Comparison of ENCODE assay signal across 30 mouse cellular contexts in the genomic region with DNA sequence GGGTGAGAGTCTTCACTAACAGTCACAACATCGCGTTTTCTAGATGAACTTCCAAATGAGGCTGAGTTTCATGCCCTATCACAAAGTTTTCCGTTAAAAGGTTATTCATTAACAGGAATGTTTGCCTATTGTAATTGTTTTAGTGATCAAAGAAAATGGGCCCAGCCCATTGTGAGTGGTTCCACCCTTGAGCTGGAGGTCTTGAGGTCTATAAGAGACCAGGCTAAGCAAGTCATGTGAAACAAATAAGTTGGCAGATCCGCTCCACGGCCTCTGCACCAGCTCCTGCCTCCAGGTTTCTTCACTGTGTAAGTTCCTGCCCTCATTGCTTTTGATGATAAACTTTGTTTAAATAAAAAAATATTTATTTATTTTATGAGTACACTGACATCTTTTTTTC. TPM values are rescaled to one million over a fixed set of nuclear protein-coding genes. Genes with fewer than 3 reads are reported as not detected.
DNase-seq lines count a peak whose midpoint lies in the region; ATAC-seq and TF ChIP-seq lines count a peak whose summit lies in the region.
"Had no signal": no experiment of that assay in that cellular context is flagged by ENCODE, and none has a peak within 500 bp of the region (broad histone marks: within the 10 kb centered on the region; RNA-seq: fewer than 3 reads in every experiment).

TSS of gene Gm609 (minus strand) at position 43 of the 400 bp plus-strand sequence.

- H3K36me3 ChIP-seq in kidney, embryonic 15.5 days: no peaks in the 10 kb centered on the region
- H3K36me3 ChIP-seq in intestine, embryonic 16.5 days (ENCODE audit: control insufficient read depth, insufficient read depth, low read length): no peaks in the 10 kb centered on the region
- H3K36me3 ChIP-seq: embryonic facial prominence, embryonic 10.5 days; embryonic facial prominence, embryonic 15.5 days; forebrain, embryonic 12.5 days; heart, embryonic 12.5 days; hindbrain, embryonic 13.5 days; limb, embryonic 13.5 days; lung, embryonic 15.5 days; neural tube, embryonic 12.5 days had no signal

- ATAC-seq in kidney, embryonic 15.5 days (replicated peaks; ENCODE audit: low FRiP score): peak; percentile 99
- peak; percentile 95 for ATAC-seq in intestine, embryonic 16.5 days
- ATAC-seq: midbrain, embryonic 16.5 days had no signal

- H3K4me1 ChIP-seq in kidney, embryonic 15.5 days: no peaks in the 10 kb centered on the region
- no peaks in the 10 kb centered on the region for H3K4me1 ChIP-seq in intestine, embryonic 16.5 days (ENCODE audit: control insufficient read depth, insufficient read depth, low read length)
- H3K4me1 ChIP-seq: embryonic facial prominence, embryonic 10.5 days; embryonic facial prominence, embryonic 15.5 days; forebrain, embryonic 12.5 days; heart, embryonic 12.5 days; hindbrain, embryonic 13.5 days; limb, embryonic 13.5 days; lung, embryonic 15.5 days; neural tube, embryonic 12.5 days had no signal

- 0 out of 2 replicates have a peak within 1 kb of the TSS, but pooled peaks have one; percentile 12 for H3K4me2 ChIP-seq in kidney, embryonic 15.5 days
- no peak within 1 kb of the TSS for H3K4me2 ChIP-seq in intestine, embryonic 16.5 days (ENCODE audit: low read depth, low read length)
- H3K4me2 ChIP-seq: embryonic facial prominence, embryonic 15.5 days; forebrain, embryonic 12.5 days; heart, embryonic 12.5 days; hindbrain, embryonic 13.5 days; limb, embryonic 13.5 days; liver, embryonic 11.5 days; lung, embryonic 15.5 days; midbrain, embryonic 11.5 days; neural tube, embryonic 12.5 days had no signal

- H3K4me3 ChIP-seq in kidney, embryonic 15.5 days (replicated peaks): no peak within 1 kb of the TSS
- peak within 1 kb of the TSS; percentile 8; the same call in 1 of the 2 replicates for H3K4me3 ChIP-seq in intestine, embryonic 16.5 days (ENCODE audit: low read length)
- H3K4me3 ChIP-seq in gastrocnemius, adult 2 months: no peak within 1 kb of the TSS
- H3K4me3 ChIP-seq: embryonic facial prominence, embryonic 10.5 days; embryonic facial prominence, embryonic 15.5 days; forebrain, embryonic 12.5 days; heart, embryonic 12.5 days; hindbrain, embryonic 13.5 days; limb, embryonic 13.5 days; lung, embryonic 15.5 days; myocyte; neural tube, embryonic 12.5 days had no signal

- no peak within 1 kb of the TSS for H3K9ac ChIP-seq in kidney, embryonic 15.5 days
- H3K9ac ChIP-seq in intestine, embryonic 16.5 days (ENCODE audit: low read depth, low read length): no peak within 1 kb of the TSS
- H3K9ac ChIP-seq: embryonic facial prominence, embryonic 15.5 days; forebrain, embryonic 12.5 days; heart, embryonic 12.5 days; hindbrain, embryonic 13.5 days; limb, embryonic 13.5 days; lung, embryonic 15.5 days; neural tube, embryonic 12.5 days had no signal

- DNase-seq in kidney, postnatal 14 days: no peak
- peak; percentile 61 for DNase-seq in large intestine, adult 2 months (ENCODE audit: low read depth, low spot score)
- no peak for DNase-seq in gastrocnemius, adult 2 months
- DNase-seq in embryo, embryonic 11 days: no peak
- DNase-seq in yolk sac, embryonic 10.5 days (ENCODE audit: low spot score): no peak
- DNase-seq: adrenal gland, adult 8-10 months; cerebellum, adult 2 months; cerebellum, postnatal 14 days; gastrocnemius, postnatal 14 days; heart, postnatal 4 days; right cerebral cortex, adult 18-20 months; spleen, adult 18-20 months; thymus, postnatal 14 days had no signal

- intact Hi-C loops in gastrocnemius, adult 2 months (cut with DNase I): no loop called here

- no peaks in the 10 kb centered on the region for H3K27me3 ChIP-seq in kidney, embryonic 15.5 days
- no peaks in the 10 kb centered on the region for H3K27me3 ChIP-seq in intestine, embryonic 16.5 days (replicated peaks; ENCODE audit: control insufficient read depth, insufficient read depth, low read length)
- H3K27me3 ChIP-seq: embryonic facial prominence, embryonic 15.5 days; forebrain, embryonic 12.5 days; heart, embryonic 12.5 days; hindbrain, embryonic 13.5 days; limb, embryonic 13.5 days; lung, embryonic 15.5 days; neural tube, embryonic 12.5 days had no signal

- peak within 1 kb of the TSS; percentile 41; the same call in 1 of the 2 replicates for H3K27ac ChIP-seq in kidney, embryonic 15.5 days
- no peak within 1 kb of the TSS for H3K27ac ChIP-seq in intestine, embryonic 16.5 days (ENCODE audit: low read length)
- no peak within 1 kb of the TSS for H3K27ac ChIP-seq in gastrocnemius, adult 2 months
- H3K27ac ChIP-seq: embryonic facial prominence, embryonic 10.5 days; embryonic facial prominence, embryonic 15.5 days; forebrain, embryonic 12.5 days; hindbrain, embryonic 13.5 days; limb, embryonic 13.5 days; lung, embryonic 15.5 days; neural tube, embryonic 12.5 days had no signal

- no peaks in the 10 kb centered on the region for H3K9me3 ChIP-seq in kidney, embryonic 15.5 days (replicated peaks)
- no peaks in the 10 kb centered on the region for H3K9me3 ChIP-seq in intestine, embryonic 16.5 days (ENCODE audit: control insufficient read depth, low read length)
- H3K9me3 ChIP-seq: embryonic facial prominence, embryonic 10.5 days; embryonic facial prominence, embryonic 15.5 days; forebrain, embryonic 12.5 days; heart, embryonic 12.5 days; hindbrain, embryonic 13.5 days; limb, embryonic 13.5 days; lung, embryonic 15.5 days; neural tube, embryonic 12.5 days had no signal

- WGBS in kidney, embryonic 15.5 days: 61% methylated on average over 5 of the region's 5 CpGs
- WGBS in intestine, embryonic 16.5 days: 68% methylated on average over 5 of the region's 5 CpGs
- 18% methylated on average over 5 of the region's 5 CpGs for WGBS in large intestine, adult 2 months

- no peak for TF ChIP-seq CTCF in gastrocnemius, adult 2 months (IDR thresholded peaks at IDR 0.05)

RNA-seq across cellular contexts. Expression of gene Gm609, which starts in this region (rescaled TPM):
- 0.61 and 0.80 TPM in 2 replicates for polyA plus RNA-seq in kidney, embryonic 15.5 days (2015; fragmentation: Nextera tagmentation; extraction: Ambion mirVana)
- 2.1 and 2.4 TPM in 2 replicates for polyA plus RNA-seq in intestine, embryonic 16.5 days (2015; fragmentation: Nextera tagmentation; extraction: Ambion mirVana)
- 2.9 and 7.0 TPM in 2 replicates for polyA plus RNA-seq in large intestine, adult 2 months (2012; rRNA removed)
- total RNA-seq in gastrocnemius, adult 2 months (2021): under 1 TPM; 0.08 to 0.23 TPM
- total RNA-seq: gastrocnemius, postnatal 14 days; granulocyte monocyte progenitor cell, adult 5-6 weeks; heart, postnatal 4 days; megakaryocyte progenitor cell, adult 5-6 weeks had no signal
- polyA plus RNA-seq: embryonic facial prominence, embryonic 10.5 days; embryonic facial prominence, embryonic 15.5 days; forebrain, embryonic 12.5 days; heart, embryonic 12.5 days; heart, postnatal 0 days; hindbrain, embryonic 13.5 days; limb, embryonic 13.5 days; lung, embryonic 15.5 days; midbrain, embryonic 11.5 days; midbrain, embryonic 16.5 days; myocyte; neural tube, embryonic 12.5 days had no signal

Comparison
In these comparisons a context has a peak if more than half of its experiments do, and no peak if none do; other contexts are left out.
1. Peak in ATAC-seq, H3K27ac ChIP-seq and H3K4me2 ChIP-seq in kidney, embryonic 15.5 days; RNA of the gene not detected or under 1 TPM.